Mouse (Mus musculus) embryonic facial prominence, embryonic 14.5 days (tissue): ENCODE results near the gene Por. TPM values are rescaled to one million over a fixed set of nuclear protein-coding genes. Genes with fewer than 3 reads are reported as not detected.

ENCODE experiments used
- ATAC-seq: fragments of 200-750 bp; cut with Nextera tagmentation; 2 replicates; pipeline ENCODE4 v1.8.0; 2017; ENCODE audit warnings: low read depth, moderate number of reproducible peaks, moderate TSS enrichment
- DNase-seq: peaks from one replicate; pipeline ENCODE4 v3.0.0-alpha.2; 2015; ENCODE audit warnings: low spot score
- H3K27ac ChIP-seq: fragments of 300-500 bp; sonication (generic); replicated peaks from 2 replicates; pipeline ENCODE4 v1.5.1; 2014; ENCODE audit warnings: low read depth, mild to moderate bottlenecking, low read length, moderate library complexity
- H3K27me3 ChIP-seq: fragments of 300-500 bp; sonication (generic); replicated peaks from 2 replicates; pipeline ENCODE4 v1.6.1; 2014; ENCODE audit warnings: low read length; ENCODE audit not compliant: control insufficient read depth, insufficient read depth
- H3K36me3 ChIP-seq: fragments of 300-500 bp; sonication (generic); 2 replicates; pipeline ENCODE4 v1.6.1; 2014; ENCODE audit warnings: low read length, mixed read lengths; ENCODE audit not compliant: control insufficient read depth, insufficient read depth
- H3K4me1 ChIP-seq: fragments of 300-500 bp; sonication (generic); 2 replicates; pipeline ENCODE4 v1.6.1; 2014; ENCODE audit warnings: antibody characterized with exemption, low read length; ENCODE audit not compliant: control insufficient read depth, insufficient read depth
- H3K4me2 ChIP-seq: fragments of 300-500 bp; sonication (generic); 2 replicates; pipeline ENCODE4 v1.6.1; 2014; ENCODE audit warnings: low read depth, mild to moderate bottlenecking, low read length, moderate library complexity, mixed read lengths
- H3K4me3 ChIP-seq: fragments of 300-500 bp; sonication (generic); 2 replicates; pipeline ENCODE4 v1.5.1; 2014; ENCODE audit warnings: low read depth, mild to moderate bottlenecking, low read length
- H3K9ac ChIP-seq: fragments of 300-500 bp; sonication (generic); 2 replicates; pipeline ENCODE4 v1.6.1; 2014; ENCODE audit warnings: low read depth, mild to moderate bottlenecking, low read length, moderate library complexity, mixed read lengths
- H3K9me3 ChIP-seq: fragments of 300-500 bp; sonication (generic); 2 replicates; pipeline ENCODE4 v1.6.1; 2016; ENCODE audit warnings: low read length; ENCODE audit not compliant: control insufficient read depth
- WGBS: fragments of 180-500 bp; shearing (Covaris S2); extraction: QIAGEN DNeasy Blood & Tissue Kit; methylation state at CpG from one replicate; pipeline ENCODE4 v1.1.7; 2014; 5-methylcytosine and 5-hydroxymethylcytosine counted together
- polyA plus RNA-seq: library from polyadenylated mRNA; unstranded; fragments of >200 nt; fragmentation: Nextera tagmentation; extraction: Ambion mirVana; gene quantifications from 2 replicates; pipeline ENCODE4 v1.2.1, GENCODE M21; 2014

The Por gene
- polyA plus RNA-seq, 1 experiment from 2014 or later = 61.8 TPM

- Histone ChIP-seq H3K27ac (peak overlapping the region; percentile 74), H3K4me3 (peak overlapping the region; percentile 69), H3K4me2 (peak overlapping the region; percentile 63), H3K36me3 (peaks cover 29% of the 10 kb centered on the region), H3K9me3 (no peaks in the 10 kb centered on the region), H3K4me1 (peaks cover 5% of the 10 kb centered on the region), H3K9ac (peak overlapping the region; percentile 83), H3K27me3 (no peaks in the 10 kb centered on the region)
- 0% methylated on average over 13 of the region's 21 CpGs for WGBS
- no peak for DNase-seq
- peak; percentile 81 for ATAC-seq
Measured at GRCm38 (mm10) chr5:135632797-135633144, 37.1 kb upstream of the Por start.

- 77% methylated on average over 6 of the region's 7 CpGs for WGBS
- no peaks in the 10 kb centered on the region for H3K9me3 ChIP-seq
- H3K36me3 ChIP-seq = peaks cover 56% of the 10 kb centered on the region
- H3K4me1 ChIP-seq = no peaks in the 10 kb centered on the region
- no peak overlapping the region for H3K9ac ChIP-seq
- ATAC-seq (no peak), DNase-seq (no peak)
- no peak overlapping the region for H3K4me3 ChIP-seq
- no peaks in the 10 kb centered on the region for H3K27me3 ChIP-seq
- H3K4me2 ChIP-seq = no peak overlapping the region
- H3K27ac ChIP-seq = no peak overlapping the region
Measured at GRCm38 (mm10) chr5:135639760-135640458, 29.9 kb upstream of the Por start.

DNA sequence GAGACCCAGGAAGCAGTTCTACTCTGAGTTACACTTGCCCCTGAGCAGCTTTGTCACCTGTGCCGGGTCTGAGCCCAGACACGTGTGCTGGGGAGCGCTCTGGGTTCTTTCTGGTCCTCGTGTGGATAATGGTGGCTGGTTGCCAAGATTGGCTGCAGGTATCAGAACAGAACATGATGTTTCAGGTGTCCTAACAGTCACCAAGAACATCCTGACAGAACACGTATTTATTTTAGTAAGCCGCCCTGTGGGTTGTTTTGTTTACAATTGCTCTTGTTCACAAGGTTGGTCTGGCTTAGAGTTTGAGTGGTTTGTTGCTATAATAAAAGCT is 29.4 kb upstream of the Por start:
- Histone ChIP-seq H3K9me3 (no peaks in the 10 kb centered on the region), H3K4me1 (no peaks in the 10 kb centered on the region), H3K9ac (no peak overlapping the region), H3K27me3 (no peaks in the 10 kb centered on the region), H3K27ac (no peak overlapping the region), H3K36me3 (peaks cover 51% of the 10 kb centered on the region), H3K4me2 (no peak overlapping the region), H3K4me3 (no peak overlapping the region)
- DNase-seq = no peak
- 81% methylated on average over 6 of the region's 6 CpGs for WGBS
- no peak for ATAC-seq

DNA sequence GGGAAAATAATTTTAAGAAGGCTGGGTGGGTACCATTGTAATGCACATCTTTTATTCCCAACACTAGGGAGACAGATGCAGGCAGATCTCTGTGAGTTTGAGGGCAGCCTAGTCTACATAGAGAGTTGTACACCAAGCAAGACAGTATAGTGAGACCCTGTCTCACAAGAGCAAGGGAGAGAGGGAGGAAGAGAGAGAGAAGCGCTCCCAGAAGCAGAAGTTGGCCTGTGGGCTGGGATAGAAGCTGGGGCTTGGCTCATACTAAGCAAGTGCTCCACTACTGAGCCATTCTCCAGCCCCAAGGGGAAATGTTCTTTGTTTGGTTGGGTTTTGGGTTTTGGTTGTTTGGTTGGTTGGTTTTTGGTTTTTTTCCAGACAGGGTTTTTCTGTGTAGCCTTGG is 28.8 kb upstream of the Por start:
- H3K9ac ChIP-seq = no peak overlapping the region
- H3K4me1 ChIP-seq = no peaks in the 10 kb centered on the region
- H3K27me3 ChIP-seq = no peaks in the 10 kb centered on the region
- peaks cover 45% of the 10 kb centered on the region for H3K36me3 ChIP-seq
- H3K27ac ChIP-seq = no peak overlapping the region
- 100% methylated on average over 1 of the region's 1 CpGs for WGBS
- no peak for DNase-seq
- H3K4me3 ChIP-seq = no peak overlapping the region
- ATAC-seq = no peak
- no peak overlapping the region for H3K4me2 ChIP-seq
- no peaks in the 10 kb centered on the region for H3K9me3 ChIP-seq

- no peak for ATAC-seq
- H3K9ac ChIP-seq = no peak overlapping the region
- 83% methylated on average over 10 of the region's 10 CpGs for WGBS
Measured at GRCm38 (mm10) chr5:135642686-135643551, 26.9 kb upstream of the Por start.

DNA sequence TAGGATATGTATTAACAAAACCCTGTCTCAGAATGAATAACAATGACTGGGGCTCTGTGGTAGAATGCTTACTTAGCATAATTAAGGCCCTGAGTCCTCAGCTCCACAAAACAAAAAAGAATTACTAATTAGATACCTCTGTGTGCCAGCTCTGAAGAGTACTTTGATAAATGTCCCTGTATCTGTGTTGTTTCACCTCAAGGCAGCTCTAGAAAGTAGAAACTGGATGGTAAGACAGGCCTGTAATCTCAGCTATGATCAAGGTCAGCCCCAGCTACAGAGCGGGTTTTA is 26.3 kb upstream of the Por start:
- Histone ChIP-seq H3K4me3 (no peak overlapping the region), H3K27ac (no peak overlapping the region), H3K9ac (no peak overlapping the region), H3K9me3 (no peaks in the 10 kb centered on the region), H3K27me3 (no peaks in the 10 kb centered on the region), H3K4me1 (no peaks in the 10 kb centered on the region), H3K36me3 (peaks cover 22% of the 10 kb centered on the region), H3K4me2 (no peak overlapping the region)
- 89% methylated on average over 1 of the region's 1 CpGs for WGBS
- ATAC-seq (no peak), DNase-seq (no peak)

More at GRCm38 (mm10) chr5:135642686-135643551, 26.9 kb upstream of the Por start:
- no peaks in the 10 kb centered on the region for H3K9me3 ChIP-seq
- peaks cover 26% of the 10 kb centered on the region for H3K36me3 ChIP-seq
- H3K4me1 ChIP-seq = no peaks in the 10 kb centered on the region
- no peak overlapping the region for H3K27ac ChIP-seq
- no peak overlapping the region for H3K4me3 ChIP-seq
- DNase-seq = no peak
- no peak overlapping the region for H3K4me2 ChIP-seq
- no peaks in the 10 kb centered on the region for H3K27me3 ChIP-seq

DNA sequence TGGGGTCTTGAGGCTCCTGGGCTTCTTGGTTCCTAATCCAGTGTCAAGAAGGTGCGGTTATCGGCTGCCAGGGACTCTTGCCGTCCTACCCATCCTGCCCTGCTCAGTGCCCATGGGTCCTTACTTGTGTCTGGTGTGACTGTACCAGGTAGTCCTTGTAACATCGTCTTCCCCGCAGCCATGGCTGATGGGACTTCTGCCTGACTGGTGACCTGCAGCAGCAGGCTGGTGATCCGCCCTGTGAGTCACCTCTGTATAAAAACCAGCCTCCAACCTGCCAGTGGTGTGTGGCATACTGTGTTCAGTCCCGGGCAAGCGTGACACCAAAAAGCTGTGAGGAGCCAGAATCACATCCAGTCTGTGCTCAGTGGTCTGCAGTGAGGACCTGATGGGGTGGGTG is 26.0 kb upstream of the Por start:
- ATAC-seq = no peak
- no peak overlapping the region for H3K9ac ChIP-seq
- no peaks in the 10 kb centered on the region for H3K4me1 ChIP-seq
- no peaks in the 10 kb centered on the region for H3K27me3 ChIP-seq
- WGBS = 90% methylated on average over 8 of the region's 8 CpGs
- no peaks in the 10 kb centered on the region for H3K9me3 ChIP-seq
- no peak overlapping the region for H3K4me3 ChIP-seq
- H3K4me2 ChIP-seq = no peak overlapping the region
- DNase-seq = no peak
- H3K27ac ChIP-seq = no peak overlapping the region
- peaks cover 19% of the 10 kb centered on the region for H3K36me3 ChIP-seq

DNA sequence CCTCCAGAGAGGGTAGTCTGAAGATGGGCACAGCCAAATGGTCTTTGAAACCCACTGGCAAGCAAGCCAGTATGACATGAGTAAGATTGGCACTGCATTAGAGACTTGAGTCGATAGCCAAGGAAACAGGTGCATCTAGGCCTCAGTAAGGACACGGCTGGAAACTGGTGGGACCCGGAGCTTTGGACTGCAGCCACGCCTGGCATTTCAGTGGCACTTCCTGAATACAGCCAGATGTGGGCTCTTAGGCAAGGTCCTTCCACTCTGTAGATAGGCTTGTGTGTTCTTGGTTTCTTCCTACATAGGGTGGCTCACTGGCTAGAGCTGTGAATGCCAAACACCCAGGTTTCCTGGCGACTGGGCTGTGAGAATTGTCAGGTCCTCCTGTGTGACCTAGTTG is 24.5 kb upstream of the Por start:
- Histone ChIP-seq H3K4me1 (no peaks in the 10 kb centered on the region), H3K36me3 (peaks cover 9% of the 10 kb centered on the region), H3K27me3 (no peaks in the 10 kb centered on the region), H3K27ac (no peak overlapping the region), H3K9me3 (no peaks in the 10 kb centered on the region), H3K4me3 (no peak overlapping the region), H3K4me2 (no peak overlapping the region), H3K9ac (no peak overlapping the region)
- ATAC-seq (no peak), DNase-seq (no peak)
- WGBS = 79% methylated on average over 5 of the region's 5 CpGs

- H3K27ac ChIP-seq = no peak overlapping the region
- no peak for DNase-seq
- H3K36me3 ChIP-seq = peaks cover 7% of the 10 kb centered on the region
- ATAC-seq = no peak
- H3K9ac ChIP-seq = no peak overlapping the region
- WGBS = 82% methylated on average over 6 of the region's 6 CpGs
- no peaks in the 10 kb centered on the region for H3K9me3 ChIP-seq
- no peaks in the 10 kb centered on the region for H3K4me1 ChIP-seq
- no peaks in the 10 kb centered on the region for H3K27me3 ChIP-seq
- no peak overlapping the region for H3K4me2 ChIP-seq
- no peak overlapping the region for H3K4me3 ChIP-seq
Measured at GRCm38 (mm10) chr5:135646038-135646437, 23.8 kb upstream of the Por start.
